Mouse (Mus musculus): ENCODE measurements around the gene Abhd16a.
A peak's percentile ranks its signal among the peaks of the same experiment; 100 is the strongest.

The Abhd16a gene

DNA sequence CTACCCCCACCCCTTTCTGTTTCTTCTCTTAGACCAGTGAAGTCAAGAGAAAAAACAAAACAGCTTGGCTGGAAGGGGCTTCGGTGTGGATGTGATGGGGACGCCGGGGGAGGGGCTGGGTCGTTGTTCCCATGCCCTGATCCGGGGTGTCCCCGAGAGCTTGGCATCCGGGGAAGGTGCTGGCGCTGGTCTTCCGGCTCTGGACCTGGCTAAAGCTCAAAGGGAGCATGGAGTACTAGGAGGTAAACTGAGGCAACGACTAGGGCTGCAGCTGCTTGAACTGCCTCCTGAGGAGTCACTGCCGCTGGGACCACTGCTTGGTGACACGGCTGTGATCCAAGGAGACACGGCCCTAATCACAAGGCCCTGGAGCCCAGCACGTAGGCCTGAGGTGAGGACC, 29.0 kb upstream of the Abhd16a start:
- peak in 1 of 2 experiments; percentile 50 for DNase-seq

- DNase-seq = peak; percentile 47 to 58
Observed at GRCm38 (mm10) chr17:35060737-35061297, 28.2 kb upstream of the Abhd16a start.

GRCm38 (mm10) chr17:35061299-35061698, 27.8 kb upstream of the Abhd16a start:
- peak in 1 of 2 experiments; percentile 23 for DNase-seq

- DNase-seq = no peak
Observed at GRCm38 (mm10) chr17:35063466-35063865, 25.6 kb upstream of the Abhd16a start.

DNA sequence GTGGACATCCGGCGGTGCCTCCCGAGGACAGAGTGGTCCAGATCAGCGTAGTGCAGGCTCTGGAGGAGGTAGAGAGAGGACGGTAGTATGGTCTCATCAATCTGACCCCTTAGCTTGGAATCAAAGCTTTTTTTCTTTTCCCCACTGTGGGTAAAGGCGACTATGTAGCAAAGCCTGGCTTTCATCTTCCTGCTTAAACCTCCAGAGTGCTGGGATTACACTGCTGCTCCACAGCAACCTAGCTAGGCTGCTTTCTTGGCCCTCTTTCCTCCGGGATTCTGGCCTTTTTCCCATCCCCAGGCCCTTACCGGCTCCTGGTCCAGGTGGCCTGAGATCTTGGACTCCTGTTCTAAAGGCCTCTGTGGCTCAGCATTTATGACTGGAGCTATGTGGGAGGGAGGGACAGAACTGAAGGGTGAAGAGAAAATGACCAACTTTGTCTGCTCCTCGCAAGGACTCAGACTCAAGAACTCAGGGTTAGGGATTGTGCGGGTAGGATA, 24.6 kb upstream of the Abhd16a start:
- DNase-seq = no peak

GRCm38 (mm10) chr17:35064951-35065947, 23.8 kb upstream of the Abhd16a start, which contains the start of gene Ly6g6c:
Gene Ly6g6c, plus strand, starts transcription at chr17:35065388.
- DNase-seq = peak; percentile 77 to 88

DNA sequence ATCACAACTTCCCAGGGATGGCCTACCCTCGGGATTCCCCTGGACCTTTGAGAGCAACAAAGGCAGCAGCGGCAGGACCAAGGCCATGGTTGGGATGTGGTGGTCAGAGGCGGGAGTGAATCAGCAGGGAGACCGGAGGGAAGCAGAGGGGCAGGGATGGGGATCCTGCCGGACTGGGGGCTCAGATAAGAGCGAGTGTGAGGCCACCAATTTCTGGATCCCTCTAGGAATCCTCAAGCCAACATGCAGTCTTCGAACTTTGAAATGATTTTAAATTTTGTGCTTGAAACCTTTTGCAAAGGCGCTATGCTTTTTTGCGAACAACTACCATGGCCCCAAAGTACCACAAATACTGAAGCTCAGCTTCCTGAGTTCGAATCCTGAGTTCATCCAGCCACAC, 23.0 kb upstream of the Abhd16a start, which contains the start of gene Mpig6b:
Gene Mpig6b (minus strand): TSS at position 101 of the 400 bp plus-strand sequence.
- no peak for DNase-seq

GRCm38 (mm10) chr17:35068213-35068914, 20.7 kb upstream of the Abhd16a start:
- no peak for DNase-seq

- DNase-seq = no peak
Observed at GRCm38 (mm10) chr17:35070556-35071229, 18.4 kb upstream of the Abhd16a start.

DNA sequence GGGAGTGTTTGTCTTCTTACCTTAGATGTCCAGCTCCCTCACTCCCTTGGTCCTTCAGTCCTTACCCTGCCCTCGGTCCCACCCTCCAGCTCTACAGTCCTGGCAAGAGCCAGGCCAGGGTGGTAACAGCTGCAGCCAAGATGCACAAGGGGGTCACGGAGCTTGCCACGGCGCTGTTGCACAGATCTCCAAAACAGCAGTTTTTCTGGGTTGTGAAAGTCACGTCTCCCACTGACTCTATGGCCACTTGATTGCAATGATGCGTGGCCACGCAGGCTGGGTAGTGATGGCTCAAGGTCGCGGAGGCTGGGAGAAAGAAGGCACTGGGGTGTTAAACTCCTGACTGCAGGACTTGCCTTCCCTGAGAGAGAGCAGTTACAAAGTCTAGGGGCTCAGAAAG, 17.6 kb upstream of the Abhd16a start:
- peak in 1 of 2 experiments; percentile 59 for DNase-seq

DNA sequence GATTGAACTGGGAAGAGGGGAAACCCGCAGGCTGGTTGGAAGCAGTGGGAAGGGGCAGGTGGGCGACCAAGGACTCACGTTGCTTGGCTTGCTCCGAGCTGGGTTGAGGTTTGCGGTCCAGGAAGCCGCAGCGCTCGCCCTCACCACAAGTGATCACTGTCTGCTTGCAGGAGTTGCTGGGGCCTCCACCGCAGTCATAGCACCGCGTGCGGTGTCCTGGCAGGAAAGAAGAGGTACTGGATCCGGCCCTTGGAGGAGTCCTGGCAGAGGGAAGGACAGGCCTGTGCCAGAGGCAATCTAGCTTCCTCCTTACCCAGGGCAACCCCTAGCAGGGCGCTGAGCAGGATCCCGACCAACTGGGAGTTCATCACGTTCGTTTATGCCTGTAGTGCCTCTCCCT, 15.0 kb upstream of the Abhd16a start:
- no peak for DNase-seq

- no peak for DNase-seq
Observed at GRCm38 (mm10) chr17:35076507-35077176, 12.4 kb upstream of the Abhd16a start, which contains the start of gene Ly6g6e. Gene Ly6g6e, plus strand, starts transcription at chr17:35076902.

GRCm38 (mm10) chr17:35077285-35077684, 11.8 kb upstream of the Abhd16a start:
- DNase-seq = no peak

DNA sequence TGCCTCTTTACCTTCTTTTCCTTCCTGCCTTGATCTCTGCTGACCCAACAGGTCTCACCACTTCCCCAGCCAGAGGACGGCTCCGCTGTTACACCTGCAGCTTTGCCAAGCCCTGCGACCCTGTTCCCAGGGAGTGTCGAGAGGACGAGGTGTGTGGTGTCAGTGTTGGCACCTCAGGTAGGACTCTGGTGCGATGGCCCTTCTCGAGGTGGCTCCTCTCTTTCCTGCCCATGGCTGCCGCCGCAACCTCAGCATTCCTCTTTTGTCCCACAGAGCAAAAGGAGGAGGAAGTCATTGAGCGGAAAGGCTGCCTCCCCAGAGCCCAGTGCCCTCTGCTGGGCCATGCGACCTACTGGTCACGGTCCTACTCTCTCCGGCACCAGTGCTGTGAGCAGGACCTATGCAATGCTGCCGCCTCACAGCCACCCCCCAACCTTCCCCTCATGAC, 11.3 kb upstream of the Abhd16a start, which contains the start of gene Ly6g6d:
Gene Ly6g6d (minus strand): TSS at position 280 of the 448 bp plus-strand sequence.
- DNase-seq = peak; percentile 73 to 87

DNA sequence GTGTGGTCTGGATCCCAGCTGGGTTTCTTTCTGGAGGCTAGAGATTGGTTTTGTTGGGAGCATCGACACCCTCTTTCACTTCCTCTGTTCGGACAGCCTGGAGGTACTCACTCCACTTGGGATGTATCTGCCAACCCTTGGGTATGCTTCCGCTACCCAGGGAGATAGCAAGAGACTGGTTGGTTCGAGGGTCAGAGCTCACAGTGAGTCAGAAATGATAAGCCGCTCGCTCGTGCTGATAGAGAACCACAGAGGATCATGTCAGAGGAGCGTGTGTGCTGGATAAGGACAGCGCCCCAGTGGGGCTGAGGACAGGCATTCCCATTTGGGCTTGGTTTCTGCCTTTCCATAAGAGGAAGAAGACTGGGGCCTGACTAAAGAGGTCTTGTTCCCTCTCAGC, 9.3 kb upstream of the Abhd16a start:
- DNase-seq = no peak

GRCm38 (mm10) chr17:35080248-35080647, 8.8 kb upstream of the Abhd16a start:
- DNase-seq = no peak

DNA sequence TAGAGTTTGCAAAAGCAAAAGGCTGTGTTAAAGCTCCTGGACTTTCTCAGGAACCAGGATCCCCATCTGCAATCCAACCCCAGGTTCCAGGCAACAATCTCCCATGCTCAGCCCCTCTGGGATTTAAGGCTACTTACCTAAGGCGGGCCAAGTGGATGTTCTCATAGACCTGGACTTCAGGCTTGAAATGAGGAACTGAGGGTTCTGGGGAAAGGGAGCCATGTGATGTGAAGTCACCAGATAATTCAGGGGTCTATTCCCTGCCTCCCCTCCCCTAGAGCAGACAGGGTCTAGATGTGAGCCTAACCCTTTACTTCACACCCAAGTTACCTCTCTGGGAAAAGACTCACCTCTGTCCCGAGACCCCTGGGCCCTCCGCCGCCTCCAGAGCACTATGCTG, 8.4 kb upstream of the Abhd16a start:
- DNase-seq = no peak

GRCm38 (mm10) chr17:35082841-35083576, 6.1 kb upstream of the Abhd16a start:
- no peak for DNase-seq

GRCm38 (mm10) chr17:35083929-35084497, 5.0 kb upstream of the Abhd16a start:
- no peak for DNase-seq

GRCm38 (mm10) chr17:35085208-35085865, 3.7 kb upstream of the Abhd16a start, which contains the start of gene Ly6g6f:
Gene Ly6g6f, minus strand, starts transcription at chr17:35085610.
- no peak for DNase-seq

All from kidney, postnatal 25 days (tissue).